Mouse (Mus musculus): ENCODE results near the gene Sparcl1. TPM values are rescaled to one million over a fixed set of nuclear protein-coding genes. Genes with fewer than 3 reads are reported as not detected.

Sparcl1 gene
- polyA plus RNA-seq, 1 experiment = 26.8 TPM

GRCm38 (mm10) chr5:104112511-104112910, 1.0 kb downstream of the Sparcl1 start:
- DNase-seq = no peak
- 9% methylated on average over 5 of the region's 5 CpGs for WGBS
- H3K4me3 ChIP-seq (ENCODE audit: control insufficient read depth, insufficient read depth, low read length) = no peak overlapping the region
- TF ChIP-seq CTCF (IDR thresholded peaks at IDR 0.05; ENCODE audit: borderline replicate concordance, control insufficient read depth, extremely low read depth, insufficient read depth, low read length, poor library complexity) (no peak), POLR2A (IDR thresholded peaks at IDR 0.05; ENCODE audit: control insufficient read depth, extremely low read depth, insufficient read depth, low read length, poor library complexity) (no peak)
- H3K27me3 ChIP-seq (ENCODE audit: control insufficient read depth, insufficient read depth, low read length) = 0 out of 2 replicates have a peak, but pooled peaks cover 2% of the 10 kb centered on the region
- no peaks in the 10 kb centered on the region; the same call in 1 of the 2 replicates for H3K4me1 ChIP-seq (replicated peaks; ENCODE audit: control insufficient read depth, insufficient read depth, low read length)
- H3K36me3 ChIP-seq (ENCODE audit: control insufficient read depth, insufficient read depth, low read length) = no peaks in the 10 kb centered on the region
- H3K27ac ChIP-seq (ENCODE audit: control insufficient read depth, insufficient read depth, low read length) = no peak overlapping the region

- H3K4me1 ChIP-seq (replicated peaks; ENCODE audit: control insufficient read depth, insufficient read depth, low read length) = no peaks in the 10 kb centered on the region; the same call in 1 of the 2 replicates
- H3K36me3 ChIP-seq (ENCODE audit: control insufficient read depth, insufficient read depth, low read length) = no peaks in the 10 kb centered on the region
- no peak for DNase-seq
- WGBS = 15% methylated on average over 9 of the region's 9 CpGs
- H3K4me3 ChIP-seq (ENCODE audit: control insufficient read depth, insufficient read depth, low read length) = no peak overlapping the region
- 0 out of 2 replicates have a peak, but pooled peaks cover 2% of the 10 kb centered on the region for H3K27me3 ChIP-seq (ENCODE audit: control insufficient read depth, insufficient read depth, low read length)
- no peak for TF ChIP-seq POLR2A (IDR thresholded peaks at IDR 0.05; ENCODE audit: control insufficient read depth, extremely low read depth, insufficient read depth, low read length, poor library complexity)
- no peak for TF ChIP-seq CTCF (IDR thresholded peaks at IDR 0.05; ENCODE audit: borderline replicate concordance, control insufficient read depth, extremely low read depth, insufficient read depth, low read length, poor library complexity)
- no peak overlapping the region for H3K27ac ChIP-seq (ENCODE audit: control insufficient read depth, insufficient read depth, low read length)
These were observed 1.5 kb downstream of the Sparcl1 start for GRCm38 (mm10) chr5:104112016-104112415.

- no peaks in the 10 kb centered on the region; the same call in 1 of the 2 replicates for H3K4me1 ChIP-seq (replicated peaks; ENCODE audit: control insufficient read depth, insufficient read depth, low read length)
- no peak for DNase-seq
- 0 out of 2 replicates have a peak, but pooled peaks cover 2% of the 10 kb centered on the region for H3K27me3 ChIP-seq (ENCODE audit: control insufficient read depth, insufficient read depth, low read length)
- H3K27ac ChIP-seq (ENCODE audit: control insufficient read depth, insufficient read depth, low read length) = no peak overlapping the region
- no peak for TF ChIP-seq POLR2A (IDR thresholded peaks at IDR 0.05; ENCODE audit: control insufficient read depth, extremely low read depth, insufficient read depth, low read length, poor library complexity)
- no peak for TF ChIP-seq CTCF (IDR thresholded peaks at IDR 0.05; ENCODE audit: borderline replicate concordance, control insufficient read depth, extremely low read depth, insufficient read depth, low read length, poor library complexity)
- WGBS = 71% methylated on average over 9 of the region's 9 CpGs
- no peak overlapping the region for H3K4me3 ChIP-seq (ENCODE audit: control insufficient read depth, insufficient read depth, low read length)
- H3K36me3 ChIP-seq (ENCODE audit: control insufficient read depth, insufficient read depth, low read length) = no peaks in the 10 kb centered on the region
These were observed 3.2 kb downstream of the Sparcl1 start for GRCm38 (mm10) chr5:104110171-104110920.

- DNase-seq = no peak
- WGBS = 75% methylated on average over 3 of the region's 3 CpGs
- TF ChIP-seq CTCF (IDR thresholded peaks at IDR 0.05; ENCODE audit: borderline replicate concordance, control insufficient read depth, extremely low read depth, insufficient read depth, low read length, poor library complexity) (no peak), POLR2A (IDR thresholded peaks at IDR 0.05; ENCODE audit: control insufficient read depth, extremely low read depth, insufficient read depth, low read length, poor library complexity) (no peak)
- no peaks in the 10 kb centered on the region for H3K36me3 ChIP-seq (ENCODE audit: control insufficient read depth, insufficient read depth, low read length)
- H3K27ac ChIP-seq (ENCODE audit: control insufficient read depth, insufficient read depth, low read length) = no peak overlapping the region
- no peaks in the 10 kb centered on the region; the same call in 1 of the 2 replicates for H3K4me1 ChIP-seq (replicated peaks; ENCODE audit: control insufficient read depth, insufficient read depth, low read length)
- no peak overlapping the region for H3K4me3 ChIP-seq (ENCODE audit: control insufficient read depth, insufficient read depth, low read length)
- H3K27me3 ChIP-seq (ENCODE audit: control insufficient read depth, insufficient read depth, low read length) = 0 out of 2 replicates have a peak, but pooled peaks cover 2% of the 10 kb centered on the region
These were observed 4.0 kb downstream of the Sparcl1 start for GRCm38 (mm10) chr5:104109516-104109915.

- Histone ChIP-seq H3K4me3 (ENCODE audit: control insufficient read depth, insufficient read depth, low read length) (no peak overlapping the region), H3K27me3 (ENCODE audit: control insufficient read depth, insufficient read depth, low read length) (0 out of 2 replicates have a peak, but pooled peaks cover 2% of the 10 kb centered on the region), H3K27ac (ENCODE audit: control insufficient read depth, insufficient read depth, low read length) (no peak overlapping the region), H3K4me1 (replicated peaks; ENCODE audit: control insufficient read depth, insufficient read depth, low read length) (no peaks in the 10 kb centered on the region; the same call in 1 of the 2 replicates), H3K36me3 (ENCODE audit: control insufficient read depth, insufficient read depth, low read length) (no peaks in the 10 kb centered on the region)
- 32% methylated on average over 18 of the region's 18 CpGs for WGBS
- no peak for TF ChIP-seq POLR2A (IDR thresholded peaks at IDR 0.05; ENCODE audit: control insufficient read depth, extremely low read depth, insufficient read depth, low read length, poor library complexity)
- DNase-seq = no peak
These were observed 4.6 kb downstream of the Sparcl1 start for GRCm38 (mm10) chr5:104108879-104109369.

- no peak for DNase-seq
- Histone ChIP-seq H3K27ac (ENCODE audit: control insufficient read depth, insufficient read depth, low read length) (no peak overlapping the region), H3K4me3 (ENCODE audit: control insufficient read depth, insufficient read depth, low read length) (no peak overlapping the region), H3K27me3 (ENCODE audit: control insufficient read depth, insufficient read depth, low read length) (0 out of 2 replicates have a peak, but pooled peaks cover 2% of the 10 kb centered on the region), H3K4me1 (replicated peaks; ENCODE audit: control insufficient read depth, insufficient read depth, low read length) (no peaks in the 10 kb centered on the region; the same call in 1 of the 2 replicates), H3K36me3 (ENCODE audit: control insufficient read depth, insufficient read depth, low read length) (no peaks in the 10 kb centered on the region)
- TF ChIP-seq CTCF (IDR thresholded peaks at IDR 0.05; ENCODE audit: borderline replicate concordance, control insufficient read depth, extremely low read depth, insufficient read depth, low read length, poor library complexity) (no peak), POLR2A (IDR thresholded peaks at IDR 0.05; ENCODE audit: control insufficient read depth, extremely low read depth, insufficient read depth, low read length, poor library complexity) (no peak)
- 82% methylated on average over 11 of the region's 11 CpGs for WGBS
These were observed 5.2 kb downstream of the Sparcl1 start for GRCm38 (mm10) chr5:104108127-104108875.
